Mouse (Mus musculus) C3H10T1/2 (cell line): ENCODE data around the gene Hist2h3c2. TPM values are rescaled to one million over a fixed set of nuclear protein-coding genes. Genes with fewer than 3 reads are reported as not detected.

Experiments used
- polyA plus RNA-seq, 2 experiments: library from polyadenylated mRNA; unstranded; fragments of >200 nt; fragmentation: generic; extraction: Trizol; gene quantifications; one replicate each; pipeline ENCODE4 v1.2.1; 2012; ENCODE audit warnings: missing spikeins in 2 of 2

Hist2h3c2 gene
- polyA plus RNA-seq = 10 to 100 TPM in 1 of 2 experiments, 1 to 10 TPM in 1; 5.7 to 15.8 TPM

GRCm38 (mm10) chr3:96238954-96239793 lies at the start of gene Hist2h3c2:
Gene Hist2h3c2, minus strand, starts transcription at chr3:96239127.

GRCm38 (mm10) chr3:96269511-96270474 lies 30.9 kb upstream of the Hist2h3c2 start, which contains the start of gene Hist2h2bb:
Gene Hist2h2bb, plus strand, starts transcription at chr3:96269752.

GRCm38 (mm10) chr3:96268051-96268775 lies 29.3 kb upstream of the Hist2h3c2 start, which contains the start of gene Hist2h3b:
Gene Hist2h3b, plus strand, starts transcription at chr3:96268654.

GRCm38 (mm10) chr3:96262979-96263550 lies 24.1 kb upstream of the Hist2h3c2 start, which contains the start of gene Hist2h4:
Gene Hist2h4, minus strand, starts transcription at chr3:96263311.

GRCm38 (mm10) chr3:96246427-96246856 lies 7.5 kb upstream of the Hist2h3c2 start, which contains the start of gene Hist2h3c1:
Gene Hist2h3c1, plus strand, starts transcription at chr3:96246685.

GRCm38 (mm10) chr3:96245003-96245886 lies 6.3 kb upstream of the Hist2h3c2 start, which contains the start of gene Hist2h2aa1:
Gene Hist2h2aa1, plus strand, starts transcription at chr3:96245497.

GRCm38 (mm10) chr3:96239949-96240798 lies 1.2 kb upstream of the Hist2h3c2 start, which contains the start of gene Hist2h2aa2:
Gene Hist2h2aa2, minus strand, starts transcription at chr3:96240276.

GRCm38 (mm10) chr3:96220765-96221639 lies 17.9 kb downstream of the Hist2h3c2 start, which contains the start of the genes Hist2h2ac and Hist2h2be:
Gene Hist2h2ac, minus strand, starts transcription at chr3:96220880.
Gene Hist2h2be, plus strand, starts transcription at chr3:96221119.

GRCm38 (mm10) chr3:96219661-96220130 lies 19.2 kb downstream of the Hist2h3c2 start, which contains the start of the genes Bola1 and Hist2h2ab:
Gene Bola1, minus strand, starts transcription at chr3:96219709.
Gene Hist2h2ab, plus strand, starts transcription at chr3:96219865.

Other genes with a start within 250 kb of the Hist2h3c2 start
- 10 to 100 TPM; 25.2 to 44.5 TPM for gene Plekho1, start 243.1 kb downstream of the Hist2h3c2 start, polyA plus RNA-seq
- 10 to 100 TPM in 1 of 2 experiments, 1 to 10 TPM in 1; 7.1 to 20.4 TPM for gene Vps45, start 180.7 kb downstream of the Hist2h3c2 start, polyA plus RNA-seq
- 10 to 100 TPM in 1 of 2 experiments, 1 to 10 TPM in 1; 1.8 to 10.6 TPM for gene Otud7b, start 134.6 kb downstream of the Hist2h3c2 start, polyA plus RNA-seq
- gene Mtmr11, start 77.1 kb downstream of the Hist2h3c2 start, polyA plus RNA-seq = 10 to 100 TPM; 21.0 to 25.2 TPM
- gene Sf3b4, start 66.8 kb downstream of the Hist2h3c2 start, polyA plus RNA-seq = 100 to 1,000 TPM in 1 of 2 experiments, 10 to 100 TPM in 1; 82.8 to 105 TPM
- 1 to 10 TPM in 1 of 2 experiments, under 1 TPM in 1; 0.49 to 1.7 TPM for gene Sv2a, start 58.0 kb downstream of the Hist2h3c2 start, polyA plus RNA-seq
- 10 to 100 TPM; 87.3 to 88.9 TPM for gene Bola1, start 19.4 kb downstream of the Hist2h3c2 start, polyA plus RNA-seq
- gene Hist2h2ab, start 19.3 kb downstream of the Hist2h3c2 start, polyA plus RNA-seq = under 1 TPM; 0.43 to 0.59 TPM
- gene Hist2h2ac, start 18.2 kb downstream of the Hist2h3c2 start, polyA plus RNA-seq = 1 to 10 TPM; 2.5 to 5.6 TPM
- gene Hist2h2be, start 18.0 kb downstream of the Hist2h3c2 start, polyA plus RNA-seq = 1 to 10 TPM in 1 of 2 experiments, under 1 TPM in 1; 0.23 to 1.7 TPM
- gene Hist2h2aa2, start 1.1 kb upstream of the Hist2h3c2 start, polyA plus RNA-seq = 100 to 1,000 TPM in 1 of 2 experiments, 10 to 100 TPM in 1; 42.0 to 222 TPM
- gene Hist2h2aa1, start 6.4 kb upstream of the Hist2h3c2 start, polyA plus RNA-seq = under 1 TPM in 1 of 2 experiments, not detected in 1; 0.22 TPM
- gene Hist2h3c1, start 7.6 kb upstream of the Hist2h3c2 start, polyA plus RNA-seq = not detected
- gene Hist2h4, start 24.2 kb upstream of the Hist2h3c2 start, polyA plus RNA-seq = 1 to 10 TPM in 1 of 2 experiments, under 1 TPM in 1; 0.79 to 1.4 TPM
- 10 to 100 TPM in 1 of 2 experiments, 1 to 10 TPM in 1; 4.2 to 21.2 TPM for gene Hist2h3b, start 29.5 kb upstream of the Hist2h3c2 start, polyA plus RNA-seq
- 10 to 100 TPM in 1 of 2 experiments, 1 to 10 TPM in 1; 5.7 to 13.1 TPM for gene Hist2h2bb, start 30.6 kb upstream of the Hist2h3c2 start, polyA plus RNA-seq
- gene Fcgr1, start 54.8 kb upstream of the Hist2h3c2 start, polyA plus RNA-seq = under 1 TPM in 1 of 2 experiments, not detected in 1; 0.34 TPM
- gene BC107364, start 213.2 kb upstream of the Hist2h3c2 start, polyA plus RNA-seq = not detected